In genomic region chr2:118431589-118431988, GRCm38 (mm10) we compare ENCODE assay signal across 9 mouse cellular contexts. TPM values are rescaled to one million over a fixed set of nuclear protein-coding genes. Genes with fewer than 3 reads are reported as not detected.
DNase-seq lines count a peak whose midpoint lies in the region; ATAC-seq and TF ChIP-seq lines count a peak whose summit lies in the region.
"Had no signal": no experiment of that assay in that cellular context is flagged by ENCODE, and none has a peak within 500 bp of the region (broad histone marks: within the 10 kb centered on the region; RNA-seq: fewer than 3 reads in every experiment).

No protein-coding gene starts in this region.

- no peak for TF ChIP-seq POLR2A in bone marrow macrophage, adult 2 months (IDR thresholded peaks at IDR 0.05; ENCODE audit: borderline replicate concordance, low read depth, low read length)

- ATAC-seq in hindbrain, postnatal 0 days, result no peak
- ATAC-seq in inflammation-experienced regulatory T-cells, adult 6 months, result no peak

- H3K36me3 ChIP-seq in hindbrain, postnatal 0 days (ENCODE audit: insufficient read depth, low read length), result peaks cover 41% of the 10 kb centered on the region

- no peaks in the 10 kb centered on the region for H3K27me3 ChIP-seq in hindbrain, postnatal 0 days (ENCODE audit: insufficient read depth, low read length)
- H3K27me3 ChIP-seq: limb, embryonic 13.5 days had no signal

- no peak overlapping the region for H3K27ac ChIP-seq in gastrocnemius, adult 2 months
- H3K27ac ChIP-seq in bone marrow macrophage, adult 2 months (ENCODE audit: insufficient read depth, low read depth, low read length), result no peak overlapping the region
- H3K27ac ChIP-seq in hindbrain, postnatal 0 days, result no peak overlapping the region
- H3K27ac ChIP-seq: limb, embryonic 13.5 days had no signal

- DNase-seq in gastrocnemius, adult 2 months, result peak; percentile 41
- no peak for DNase-seq in gastrocnemius, postnatal 25 days
- DNase-seq in ovary, postnatal 36 days (ENCODE audit: low spot score), result peak; percentile 15
- DNase-seq in ovary, adult 18-20 months (ENCODE audit: low spot score), result no peak
- peak; percentile 53 for DNase-seq in hindbrain, postnatal 0 days (ENCODE audit: low spot score)
- peak; percentile 69 for DNase-seq in retina, embryonic 14.5 days (ENCODE audit: low spot score)

- H3K9ac ChIP-seq in hindbrain, postnatal 0 days (replicated peaks; ENCODE audit: low read length), result no peak overlapping the region
- H3K9ac ChIP-seq: limb, embryonic 13.5 days had no signal

- peak; percentile 72 for TF ChIP-seq CTCF in gastrocnemius, adult 2 months (IDR thresholded peaks at IDR 0.05)
- peak; percentile 25; the same call in 1 of the 2 replicates for TF ChIP-seq CTCF in bone marrow macrophage, adult 2 months (IDR thresholded peaks at IDR 0.05; ENCODE audit: low read depth, low read length)
- peak; percentile 67 for TF ChIP-seq CTCF in hindbrain, postnatal 0 days (IDR thresholded peaks at IDR 0.05; ENCODE audit: low read depth)

- no peak overlapping the region for H3K4me2 ChIP-seq in hindbrain, postnatal 0 days (ENCODE audit: low read depth, low read length)
- H3K4me2 ChIP-seq: limb, embryonic 13.5 days had no signal

- H3K4me1 ChIP-seq in bone marrow macrophage, adult 2 months (ENCODE audit: control insufficient read depth, insufficient read depth, low read length), result peaks cover 2% of the 10 kb centered on the region; the same call in 1 of the 2 replicates
- H3K4me1 ChIP-seq in hindbrain, postnatal 0 days (ENCODE audit: insufficient read depth, low read length), result no peaks in the 10 kb centered on the region
- H3K4me1 ChIP-seq: limb, embryonic 13.5 days had no signal

- WGBS in hindbrain, postnatal 0 days, result 62% methylated on average over 5 of the region's 5 CpGs

- no peaks in the 10 kb centered on the region for H3K9me3 ChIP-seq in hindbrain, postnatal 0 days (ENCODE audit: low read length)
- H3K9me3 ChIP-seq: limb, embryonic 13.5 days had no signal

- intact Hi-C loops in gastrocnemius, adult 2 months (cut with DNase I), result loop anchor here (1.0 kb wide), 1 partner anchor 168 kb away; no protein-coding TSS in a partner anchor

- no peak overlapping the region for H3K4me3 ChIP-seq in gastrocnemius, adult 2 months
- H3K4me3 ChIP-seq in bone marrow macrophage, adult 2 months (ENCODE audit: insufficient read depth, low read length), result no peak overlapping the region
- no peak overlapping the region for H3K4me3 ChIP-seq in hindbrain, postnatal 0 days (ENCODE audit: low read length)
- H3K4me3 ChIP-seq: limb, embryonic 13.5 days had no signal

RNA-seq across cellular contexts. Expression of gene Eif2ak4, which starts 43.2 kb away (rescaled TPM):
- 1 to 10 TPM; 4.2 to 5.2 TPM for total RNA-seq in gastrocnemius, adult 2 months (2021)
- 1 to 10 TPM; 3.4 to 3.5 TPM for total RNA-seq in gastrocnemius, postnatal 25 days (2021)
- 10.5 and 12.0 TPM in 2 replicates for polyA plus RNA-seq in bone marrow macrophage, adult 2 months (2012; ENCODE audit: insufficient read depth, insufficient read length, missing spikeins)
- 15.4 and 16.3 TPM in 2 replicates for total RNA-seq in hindbrain, postnatal 0 days (2014; rRNA removed)
- 7.1 and 7.2 TPM in 2 replicates for polyA plus RNA-seq in hindbrain, postnatal 0 days (2015; fragmentation: Nextera tagmentation; extraction: Ambion mirVana)
- 1 to 10 TPM; 2.9 to 4.8 (median 3.6) TPM for polyA plus RNA-seq in inflammation-experienced regulatory T-cells, adult 6 months (2017; shearing (Covaris generic))

RNA-seq across cellular contexts. Expression of gene Srp14, which starts 47.9 kb away (rescaled TPM):
- total RNA-seq in gastrocnemius, adult 2 months (2021), result 100 to 1,000 TPM; 120 to 133 TPM
- 100 to 1,000 TPM; 129 to 134 TPM for total RNA-seq in gastrocnemius, postnatal 25 days (2021)
- 252 and 297 TPM in 2 replicates for polyA plus RNA-seq in bone marrow macrophage, adult 2 months (2012; ENCODE audit: insufficient read depth, insufficient read length, missing spikeins)
- total RNA-seq in hindbrain, postnatal 0 days (2014; rRNA removed), result 126 and 151 TPM in 2 replicates
- 330 and 361 TPM in 2 replicates for polyA plus RNA-seq in hindbrain, postnatal 0 days (2015; fragmentation: Nextera tagmentation; extraction: Ambion mirVana)
- 100 to 1,000 TPM; 288 to 331 (median 298) TPM for polyA plus RNA-seq in inflammation-experienced regulatory T-cells, adult 6 months (2017; shearing (Covaris generic))

RNA-seq across cellular contexts. Expression of gene Gpr176, which starts 58.4 kb away (rescaled TPM):
- total RNA-seq in gastrocnemius, adult 2 months (2021), result under 1 TPM in 1 of 2 experiments, not detected in 1; 0.14 TPM
- total RNA-seq in gastrocnemius, postnatal 25 days (2021), result under 1 TPM; 0.08 to 0.16 TPM
- polyA plus RNA-seq in bone marrow macrophage, adult 2 months (2012; ENCODE audit: insufficient read depth, insufficient read length, missing spikeins), result 1.8 and 2.4 TPM in 2 replicates
- total RNA-seq in hindbrain, postnatal 0 days (2014; rRNA removed), result 11.6 and 17.3 TPM in 2 replicates
- polyA plus RNA-seq in hindbrain, postnatal 0 days (2015; fragmentation: Nextera tagmentation; extraction: Ambion mirVana), result 6.7 and 8.4 TPM in 2 replicates
- polyA plus RNA-seq in inflammation-experienced regulatory T-cells, adult 6 months (2017; shearing (Covaris generic)), result under 1 TPM in 1 of 3 experiments, not detected in 2; 0.11 TPM

Comparison
In these comparisons a context has a peak if more than half of its experiments do, and no peak if none do; other contexts are left out.
1. DNase-seq: peak in gastrocnemius, adult 2 months (single experiment), ovary, postnatal 36 days (single experiment), hindbrain, postnatal 0 days (single experiment) and retina, embryonic 14.5 days (single experiment); none in gastrocnemius, postnatal 25 days (single experiment) and ovary, adult 18-20 months (single experiment).
2. RNA of gene Gpr176, which starts 58.4 kb away (total RNA-seq): 11.6 to 17.3 TPM in hindbrain, postnatal 0 days; 0.08 to 0.16 TPM in gastrocnemius, postnatal 25 days and 0.14 TPM in gastrocnemius, adult 2 months; every median in the first group is over 10 times any median in the second.
3. Peak in every context shown above with its lines, with median percentiles within 50 percentile points of each other: CTCF ChIP-seq.